Mouse (Mus musculus) heart, embryonic 15.5 days (tissue): ENCODE measurements at regions not wholly inside any gene's neighbourhood (a gene's known extent, or its start where the extent isn't known, plus 50 kb on each side); places are given as distances from the start of the nearest gene placed in this dataset.

Source experiments
- ATAC-seq: fragments of 200-750 bp; cut with Nextera tagmentation; replicated peaks from 2 replicates; pipeline ENCODE4 v1.8.0; 2017; ENCODE audit warnings: low read depth, moderate TSS enrichment; ENCODE audit not compliant: insufficient number of reproducible peaks, insufficient read depth, low FRiP score
- H3K27ac ChIP-seq: fragments of 300-500 bp; sonication (generic); 2 replicates; pipeline ENCODE4 v1.5.1; 2015; ENCODE audit warnings: mild to moderate bottlenecking, inconsistent platforms
- H3K27me3 ChIP-seq: fragments of 300-500 bp; sonication (generic); 2 replicates; pipeline ENCODE4 v1.6.1; 2015; ENCODE audit warnings: inconsistent platforms
- H3K36me3 ChIP-seq: fragments of 300-500 bp; sonication (generic); 2 replicates; pipeline ENCODE4 v1.6.1; 2015; ENCODE audit warnings: mild to moderate bottlenecking, inconsistent platforms
- H3K4me1 ChIP-seq: fragments of 300-500 bp; sonication (generic); replicated peaks from 2 replicates; pipeline ENCODE4 v1.6.1; 2015; ENCODE audit warnings: inconsistent platforms
- H3K4me2 ChIP-seq: fragments of 300-500 bp; sonication (generic); 2 replicates; pipeline ENCODE4 v1.6.1; 2015; ENCODE audit warnings: inconsistent platforms, mild to moderate bottlenecking, moderate library complexity
- H3K4me3 ChIP-seq: fragments of 300-500 bp; sonication (generic); 2 replicates; pipeline ENCODE4 v1.5.1; 2015; ENCODE audit warnings: mild to moderate bottlenecking, inconsistent platforms
- H3K9ac ChIP-seq: fragments of 300-500 bp; sonication (generic); 2 replicates; pipeline ENCODE4 v1.6.1; 2015; ENCODE audit warnings: mild to moderate bottlenecking, inconsistent platforms
- H3K9me3 ChIP-seq: fragments of 300-500 bp; sonication (generic); replicated peaks from 2 replicates; pipeline ENCODE4 v1.6.1; 2016; ENCODE audit warnings: inconsistent platforms
- WGBS: fragments of 180-500 bp; shearing (Covaris S2); methylation state at CpG from one replicate; pipeline ENCODE4 v1.1.7; 2015; ENCODE audit warnings: mixed read lengths; 5-methylcytosine and 5-hydroxymethylcytosine counted together

- Histone ChIP-seq H3K27ac (no peak overlapping the region), H3K36me3 (no peaks in the 10 kb centered on the region), H3K9ac (no peak overlapping the region), H3K9me3 (no peaks in the 10 kb centered on the region), H3K4me2 (no peak overlapping the region), H3K4me3 (no peak overlapping the region), H3K27me3 (no peaks in the 10 kb centered on the region; the same call in 1 of the 2 replicates), H3K4me1 (peaks cover 11% of the 10 kb centered on the region)
- WGBS: 17% methylated on average over 5 of the region's 5 CpGs
- ATAC-seq: no peak
Measured at GRCm38 (mm10) chr10:120640847-120641246, 164.6 kb upstream of the Hmga2 start.

- no peak for ATAC-seq
- Histone ChIP-seq H3K4me1 (peaks cover 18% of the 10 kb centered on the region), H3K27ac (no peak overlapping the region), H3K9ac (no peak overlapping the region), H3K27me3 (no peaks in the 10 kb centered on the region; the same call in 1 of the 2 replicates), H3K4me2 (no peak overlapping the region), H3K36me3 (no peaks in the 10 kb centered on the region), H3K4me3 (no peak overlapping the region), H3K9me3 (no peaks in the 10 kb centered on the region)
- 50% methylated on average over 4 of the region's 4 CpGs for WGBS
Measured at GRCm38 (mm10) chr10:120638316-120638715, 162.0 kb upstream of the Hmga2 start.

- H3K36me3 ChIP-seq: no peaks in the 10 kb centered on the region
- ATAC-seq: 0 out of 2 replicates have a peak, but pooled peaks have one; percentile 22
- H3K27me3 ChIP-seq: no peaks in the 10 kb centered on the region; the same call in 1 of the 2 replicates
- no peak overlapping the region for H3K9ac ChIP-seq
- H3K9me3 ChIP-seq: no peaks in the 10 kb centered on the region
- no peak overlapping the region for H3K27ac ChIP-seq
- H3K4me2 ChIP-seq: no peak overlapping the region
- peaks cover 18% of the 10 kb centered on the region for H3K4me1 ChIP-seq
- no peak overlapping the region for H3K4me3 ChIP-seq
- 41% methylated on average over 21 of the region's 21 CpGs for WGBS
Measured at GRCm38 (mm10) chr10:120635818-120636543, 159.7 kb upstream of the Hmga2 start.

GRCm38 (mm10) chr10:120635194-120635593 lies 158.9 kb upstream of the Hmga2 start:
- Histone ChIP-seq H3K4me2 (no peak overlapping the region), H3K9me3 (no peaks in the 10 kb centered on the region), H3K36me3 (no peaks in the 10 kb centered on the region), H3K27ac (no peak overlapping the region), H3K4me1 (peaks cover 12% of the 10 kb centered on the region), H3K9ac (no peak overlapping the region), H3K4me3 (no peak overlapping the region), H3K27me3 (no peaks in the 10 kb centered on the region; the same call in 1 of the 2 replicates)
- WGBS: 60% methylated on average over 5 of the region's 5 CpGs
- no peak for ATAC-seq

GRCm38 (mm10) chr10:120632071-120632470 lies 155.8 kb upstream of the Hmga2 start:
- Histone ChIP-seq H3K36me3 (no peaks in the 10 kb centered on the region), H3K9me3 (no peaks in the 10 kb centered on the region), H3K27me3 (no peaks in the 10 kb centered on the region; the same call in 1 of the 2 replicates), H3K27ac (no peak overlapping the region), H3K9ac (no peak overlapping the region), H3K4me3 (no peak overlapping the region), H3K4me1 (peaks cover 12% of the 10 kb centered on the region), H3K4me2 (no peak overlapping the region)
- no peak for ATAC-seq
- 56% methylated on average over 2 of the region's 2 CpGs for WGBS

GRCm38 (mm10) chr10:120628066-120628465 lies 151.8 kb upstream of the Hmga2 start:
- Histone ChIP-seq H3K4me2 (no peak overlapping the region), H3K4me3 (no peak overlapping the region), H3K27ac (no peak overlapping the region), H3K9me3 (no peaks in the 10 kb centered on the region), H3K4me1 (no peaks in the 10 kb centered on the region), H3K27me3 (no peaks in the 10 kb centered on the region), H3K9ac (no peak overlapping the region), H3K36me3 (no peaks in the 10 kb centered on the region)
- 55% methylated on average over 5 of the region's 5 CpGs for whole genome bisulfite sequencing
- no peak for ATAC-seq

GRCm38 (mm10) chr10:120625474-120625873 lies 149.2 kb upstream of the Hmga2 start:
- no peaks in the 10 kb centered on the region for H3K4me1 ChIP-seq
- WGBS: 74% methylated on average over 5 of the region's 5 CpGs
- no peaks in the 10 kb centered on the region for H3K36me3 ChIP-seq
- H3K4me3 ChIP-seq: no peak overlapping the region
- no peak overlapping the region for H3K9ac ChIP-seq
- H3K9me3 ChIP-seq: no peaks in the 10 kb centered on the region
- H3K4me2 ChIP-seq: no peak overlapping the region
- no peak overlapping the region for H3K27ac ChIP-seq
- H3K27me3 ChIP-seq: no peaks in the 10 kb centered on the region
- no peak for ATAC-seq

- Histone ChIP-seq H3K9ac (no peak overlapping the region), H3K36me3 (no peaks in the 10 kb centered on the region), H3K4me1 (no peaks in the 10 kb centered on the region), H3K27ac (no peak overlapping the region), H3K27me3 (no peaks in the 10 kb centered on the region), H3K4me3 (no peak overlapping the region), H3K4me2 (no peak overlapping the region), H3K9me3 (no peaks in the 10 kb centered on the region)
- ATAC-seq: no peak
- 72% methylated on average over 10 of the region's 10 CpGs for WGBS
Measured at GRCm38 (mm10) chr10:120624203-120624942, 148.1 kb upstream of the Hmga2 start.

- no peaks in the 10 kb centered on the region for H3K27me3 ChIP-seq
- no peaks in the 10 kb centered on the region for H3K36me3 ChIP-seq
- H3K27ac ChIP-seq: no peak overlapping the region
Measured at GRCm38 (mm10) chr10:120616406-120617015, 140.2 kb upstream of the Hmga2 start.

GRCm38 (mm10) chr10:120612351-120612750 lies 136.1 kb upstream of the Hmga2 start:
- no peaks in the 10 kb centered on the region for H3K9me3 ChIP-seq
- no peaks in the 10 kb centered on the region for H3K4me1 ChIP-seq
- no peaks in the 10 kb centered on the region for H3K36me3 ChIP-seq
- no peak overlapping the region for H3K27ac ChIP-seq
- no peak for ATAC-seq
- no peak overlapping the region for H3K9ac ChIP-seq
- 65% methylated on average over 8 of the region's 8 CpGs for WGBS
- no peak overlapping the region for H3K4me3 ChIP-seq
- H3K27me3 ChIP-seq: no peaks in the 10 kb centered on the region
- no peak overlapping the region for H3K4me2 ChIP-seq

More at GRCm38 (mm10) chr10:120616406-120617015, 140.2 kb upstream of the Hmga2 start:
- 47% methylated on average over 5 of the region's 5 CpGs for WGBS
- no peak; the same call in 1 of the 2 replicates for ATAC-seq
- Histone ChIP-seq H3K9me3 (no peaks in the 10 kb centered on the region), H3K9ac (no peak overlapping the region), H3K4me1 (no peaks in the 10 kb centered on the region), H3K4me2 (no peak overlapping the region), H3K4me3 (no peak overlapping the region)

- H3K4me3 ChIP-seq: no peak overlapping the region
- peaks cover 5% of the 10 kb centered on the region; the same call in 1 of the 2 replicates for H3K27me3 ChIP-seq
- no peak overlapping the region for H3K9ac ChIP-seq
- WGBS: 66% methylated on average over 10 of the region's 10 CpGs
- no peak overlapping the region for H3K4me2 ChIP-seq
- no peak overlapping the region for H3K27ac ChIP-seq
- no peaks in the 10 kb centered on the region for H3K9me3 ChIP-seq
- ATAC-seq: no peak
- H3K4me1 ChIP-seq: no peaks in the 10 kb centered on the region
- no peaks in the 10 kb centered on the region for H3K36me3 ChIP-seq
Measured at GRCm38 (mm10) chr10:120610076-120610475, 133.8 kb upstream of the Hmga2 start.
